Mouse (Mus musculus): Measurements from ENCODE around the gene Zp2. TPM values are rescaled to one million over a fixed set of nuclear protein-coding genes. Genes with fewer than 3 reads are reported as not detected.

Zp2 gene
- polyA plus RNA-seq (2012; rRNA removed; ENCODE audit: low replicate concordance): not detected in 2 replicates

DNA sequence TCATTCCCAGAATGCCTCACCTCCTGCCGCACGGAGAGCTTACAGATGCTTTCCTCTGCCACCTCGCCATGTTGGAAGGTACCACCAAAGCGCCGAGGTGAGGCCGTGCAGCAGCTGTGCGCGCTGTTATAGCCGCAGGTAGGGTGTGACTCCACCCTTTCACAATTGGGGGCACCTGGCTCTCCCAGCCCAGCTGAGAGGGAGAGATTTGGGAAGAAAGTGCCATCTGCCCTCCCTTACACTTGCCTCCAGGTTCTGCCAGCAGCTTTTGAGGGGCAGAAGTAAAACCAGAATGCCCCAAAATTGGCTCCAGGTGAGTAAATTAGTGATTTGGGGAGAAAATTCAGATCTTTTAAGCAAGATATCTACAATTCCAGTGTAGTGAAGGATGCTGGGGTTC lies at the start of gene Zp2:
Gene Zp2, minus strand, starts transcription at position 101 of the 400 bp plus-strand sequence.

DNA sequence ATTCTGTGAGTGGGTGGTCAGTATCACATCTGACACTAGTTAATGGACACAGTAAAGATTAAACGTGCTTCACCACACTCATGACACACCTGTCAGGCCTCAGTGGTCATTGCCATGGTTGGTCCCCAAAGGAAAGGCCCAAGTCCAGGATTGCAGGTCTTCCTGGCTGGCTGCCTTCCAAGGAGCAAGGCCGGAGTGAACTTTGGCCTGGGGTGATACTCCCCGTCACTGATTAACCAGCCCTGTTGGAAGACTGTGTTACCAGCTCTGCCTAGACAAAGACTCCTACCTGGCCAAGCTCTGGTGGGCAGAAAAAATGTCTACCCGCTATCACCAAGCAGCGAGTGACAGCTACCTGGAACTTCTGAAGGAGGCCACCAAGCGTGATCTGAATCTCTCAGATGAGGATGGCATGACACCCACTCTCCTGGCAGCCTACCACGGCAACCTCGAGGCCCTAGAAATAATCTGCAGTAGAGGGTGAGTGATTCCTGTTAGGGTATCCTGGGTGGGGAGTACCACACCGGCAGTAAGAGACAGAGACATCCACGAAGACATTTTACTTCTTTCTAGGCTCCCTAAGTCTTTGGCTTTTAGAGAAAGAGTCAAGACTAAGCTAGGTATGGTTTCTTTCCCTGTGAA lies 28.6 kb upstream of the Zp2 start, which contains the start of gene Anks4b:
Gene Anks4b, plus strand, starts transcription at position 256 of the 642 bp plus-strand sequence.

DNA sequence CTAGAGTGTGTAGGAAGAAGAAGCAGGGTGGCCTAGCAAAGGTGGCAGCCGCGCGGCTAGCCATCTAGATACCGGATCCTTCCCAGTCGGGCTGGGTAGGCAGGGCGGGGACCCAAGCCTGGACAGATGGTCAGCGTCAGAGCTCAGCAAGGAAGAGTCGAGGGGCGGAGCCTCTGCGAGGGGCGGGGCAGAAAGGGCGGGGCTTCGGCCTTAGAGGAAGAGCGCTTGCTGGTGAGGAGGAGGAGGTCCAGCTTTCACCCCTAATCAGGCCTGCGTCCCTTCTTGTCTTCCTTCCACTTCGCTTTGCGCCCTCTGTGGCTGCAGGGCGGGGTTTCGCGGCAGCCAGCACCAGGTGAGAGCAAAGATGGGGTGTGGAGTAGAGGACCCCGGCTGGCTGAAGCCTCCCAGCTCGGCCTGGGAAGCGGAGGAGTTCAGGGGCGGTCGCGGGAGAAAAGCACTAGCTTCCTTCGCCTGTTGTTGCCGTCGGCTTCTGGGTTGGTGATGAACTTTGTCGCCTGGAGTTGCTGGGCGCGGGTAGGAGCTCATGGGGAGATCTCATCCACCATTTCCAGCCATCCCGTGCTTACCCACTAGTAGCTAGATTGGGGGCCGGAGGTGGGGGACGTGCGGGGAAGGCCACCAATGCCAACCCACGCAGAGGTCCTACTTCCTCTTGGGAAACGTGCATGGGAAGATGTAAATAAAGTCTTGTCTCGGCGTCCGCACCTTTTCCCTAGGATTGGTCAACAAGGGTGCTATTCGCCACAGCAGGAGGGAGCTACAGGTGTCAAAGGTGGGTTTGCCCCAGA lies 42.7 kb downstream of the Zp2 start, which contains the start of gene Tmem159:
Gene Tmem159, plus strand, starts transcription at position 190 of the 809 bp plus-strand sequence.

DNA sequence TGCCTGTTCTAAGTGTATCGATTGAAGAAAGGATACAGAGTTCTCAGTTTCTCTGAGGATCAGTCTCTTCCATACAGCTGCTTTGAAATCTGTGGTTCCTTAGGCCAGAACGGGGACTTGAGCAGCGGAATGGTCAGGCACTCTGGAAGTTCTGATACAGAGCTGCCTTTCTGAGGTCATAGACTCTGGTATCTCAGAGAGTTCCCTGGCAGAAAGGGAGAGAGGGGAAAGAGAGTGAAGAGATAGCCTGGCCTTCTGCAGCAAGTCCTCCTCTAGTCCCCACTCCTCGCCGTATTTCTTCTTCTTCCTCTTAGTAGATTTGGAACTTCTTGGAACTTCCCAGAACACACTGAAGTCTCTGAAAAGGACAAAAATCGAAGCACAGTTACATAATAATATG lies 49.9 kb downstream of the Zp2 start, which contains the start of gene Dnah3:
Gene Dnah3, minus strand, starts transcription at position 101 of the 400 bp plus-strand sequence.

Other genes with a start within 250 kb of the Zp2 start
- 0.19 and 0.21 TPM in 2 replicates for gene Lyrm1, start 249.4 kb downstream of the Zp2 start, polyA plus RNA-seq (2012; rRNA removed; ENCODE audit: low replicate concordance)
- 0.92 and 3.2 TPM in 2 replicates for gene Dcun1d3, start 249.0 kb downstream of the Zp2 start, polyA plus RNA-seq (2012; rRNA removed; ENCODE audit: low replicate concordance)
- not detected in 2 replicates for gene Dnah3, start 50.0 kb downstream of the Zp2 start, polyA plus RNA-seq (2012; rRNA removed; ENCODE audit: low replicate concordance)
- 10.7 and 13.4 TPM in 2 replicates for gene Tmem159, start 42.9 kb downstream of the Zp2 start, polyA plus RNA-seq (2012; rRNA removed; ENCODE audit: low replicate concordance)
- 5.8 and 10.4 TPM in 2 replicates for gene Anks4b, start 28.6 kb upstream of the Zp2 start, polyA plus RNA-seq (2012; rRNA removed; ENCODE audit: low replicate concordance)
- gene Crym, start 56.8 kb upstream of the Zp2 start, polyA plus RNA-seq (2012; rRNA removed; ENCODE audit: low replicate concordance): 2.8 and 8.7 TPM in 2 replicates
- 0.13 and 0.19 TPM in 2 replicates for gene Abca14, start 58.7 kb upstream of the Zp2 start, polyA plus RNA-seq (2012; rRNA removed; ENCODE audit: low replicate concordance)
- not detected in 2 replicates for gene Abca15, start 183.4 kb upstream of the Zp2 start, polyA plus RNA-seq (2012; rRNA removed; ENCODE audit: low replicate concordance)

Measured in duodenum, adult 2 months (tissue).